Mouse (Mus musculus) bone marrow macrophage, adult 2 months (primary cell): ENCODE measurements at regions not wholly inside any gene's neighbourhood (a gene's known extent, or its start where the extent isn't known, plus 50 kb on each side); places are given as distances from the start of the nearest gene placed in this dataset.

Experiments
- CTCF ChIP-seq: IDR thresholded peaks from 2 replicates; pipeline ENCODE4 v1.5.1; 2012; ENCODE audit warnings: low read depth, mild to moderate bottlenecking, low read length, moderate library complexity
- POLR2A ChIP-seq: IDR thresholded peaks from 2 replicates; pipeline ENCODE4 v1.6.1; 2012; ENCODE audit warnings: mild to moderate bottlenecking, low read depth, low read length, borderline replicate concordance

DNA sequence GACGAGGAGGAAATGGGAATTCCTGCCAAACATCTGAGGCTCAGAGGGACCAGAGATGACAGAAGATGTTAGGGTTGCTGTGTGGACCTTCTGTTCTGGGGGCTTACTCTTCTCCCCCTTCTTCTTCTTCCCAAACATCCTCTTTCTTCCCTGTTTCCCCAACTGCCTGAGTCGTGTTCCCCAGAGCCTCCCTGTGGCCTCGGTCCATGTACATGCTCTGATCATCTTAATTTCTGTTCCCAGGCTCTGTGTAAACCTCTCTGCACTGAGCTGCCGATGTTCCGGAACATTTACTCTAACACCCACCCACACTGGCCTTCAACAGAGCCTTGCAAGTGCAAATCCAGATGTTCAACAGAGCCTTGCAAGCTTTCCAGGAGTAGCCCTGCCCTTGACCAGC lies 90.1 kb upstream of the Adra1d start:
- no peak for TF ChIP-seq POLR2A
- no peak for TF ChIP-seq CTCF
